Mouse (Mus musculus): ENCODE results near the gene Olfr933.

Gene Olfr933

GRCm38 (mm10) chr9:38972013-38972412, at the start of gene Olfr933:
Gene Olfr933 (plus strand): TSS chr9:38972313.
- no peak for DNase-seq (ENCODE audit: low read depth, low spot score)

GRCm38 (mm10) chr9:38929509-38929908, 42.6 kb upstream of the Olfr933 start, which contains the start of gene Olfr930:
Gene Olfr930 (plus strand): TSS chr9:38929809.
- DNase-seq (ENCODE audit: low read depth, low spot score) = no peak

DNA sequence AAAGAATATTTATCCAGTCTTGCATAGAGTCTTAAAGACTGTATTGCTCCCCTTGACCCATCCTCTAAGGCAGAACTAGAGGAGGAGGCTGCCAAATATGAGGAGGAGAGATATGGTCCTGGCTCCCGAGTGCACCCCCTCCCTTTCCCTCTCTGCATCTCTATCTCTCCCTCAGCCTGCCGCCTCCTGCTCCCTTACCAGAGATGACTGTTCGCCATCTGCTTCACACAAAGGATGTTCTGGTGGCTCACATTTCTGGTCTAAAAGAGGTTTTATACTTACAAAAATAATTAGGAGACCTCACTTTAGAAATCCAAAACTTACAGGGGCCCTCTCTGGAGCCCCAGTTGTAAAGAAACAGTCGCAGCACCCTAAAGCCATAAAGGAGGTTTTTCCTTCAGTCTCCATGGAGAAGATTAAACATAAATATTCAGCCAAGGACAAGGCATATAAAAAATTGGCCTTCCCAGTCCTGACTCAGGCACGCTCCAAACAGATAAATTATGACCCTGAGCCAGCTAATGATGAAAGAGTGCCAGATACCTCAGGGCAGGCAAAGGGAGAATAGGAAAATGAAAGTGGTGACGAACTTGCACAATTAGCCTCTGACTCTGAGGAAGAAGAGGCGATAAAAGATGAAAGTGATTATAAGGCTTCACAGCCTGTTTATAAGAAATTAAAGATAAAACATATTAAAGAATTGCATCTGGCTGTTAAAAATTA, 18.6 kb upstream of the Olfr933 start:
- no peak for DNase-seq (ENCODE audit: low read depth, low spot score)

GRCm38 (mm10) chr9:38954124-38954416, 18.0 kb upstream of the Olfr933 start:
- DNase-seq (ENCODE audit: low read depth, low spot score) = peak; percentile 14

- no peak for DNase-seq (ENCODE audit: low read depth, low spot score)
Observed at GRCm38 (mm10) chr9:38988215-38988614, 16.1 kb downstream of the Olfr933 start, which contains the start of gene Olfr934. Gene Olfr934 (minus strand): TSS chr9:38988315.

- DNase-seq (ENCODE audit: low read depth, low spot score) = no peak
Observed at GRCm38 (mm10) chr9:38999583-38999982, 27.5 kb downstream of the Olfr933 start, which contains the start of gene Olfr935. Gene Olfr935 (minus strand): TSS chr9:38999683.

DNA sequence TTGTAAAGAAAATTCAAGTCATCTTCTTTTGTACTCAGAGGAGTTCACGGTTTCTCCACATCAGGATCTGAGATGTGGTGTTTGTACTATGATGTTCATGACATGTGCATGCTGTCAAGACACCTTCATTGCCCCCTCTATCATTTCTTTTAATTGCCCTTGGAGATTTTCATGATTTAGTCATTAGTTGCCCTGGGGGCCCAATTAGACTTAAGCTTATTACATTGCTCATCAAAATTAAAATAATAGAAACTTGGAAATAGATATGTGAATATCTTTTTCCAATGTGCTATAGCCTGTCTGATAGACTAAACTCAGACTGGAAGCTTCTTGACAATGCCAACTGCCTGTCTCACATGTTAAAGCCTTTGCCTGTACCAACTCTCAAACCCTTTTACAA, 51.2 kb downstream of the Olfr933 start, which contains the start of gene Olfr146:
Gene Olfr146, minus strand, starts transcription at position 101 of the 400 bp plus-strand sequence.
- no peak for DNase-seq (ENCODE audit: low read depth, low spot score)
